Mouse (Mus musculus): ENCODE measurements around the gene Gm3435. TPM values are rescaled to one million over a fixed set of nuclear protein-coding genes. Genes with fewer than 3 reads are reported as not detected.
A peak's percentile ranks its signal among the peaks of the same experiment; 100 is the strongest.

The Gm3435 gene
- polyA plus RNA-seq, 1 experiment, result 5.4 TPM

GRCm38 (mm10) chr17:15065391-15066024 is 55.5 kb downstream of the Gm3435 start:
- H3K27ac ChIP-seq (ENCODE audit: control insufficient read depth, insufficient read depth, low read depth, low read length), result no peak overlapping the region
- peaks cover 3% of the 10 kb centered on the region for H3K36me3 ChIP-seq (ENCODE audit: control insufficient read depth, insufficient read depth, low read length)
- H3K27me3 ChIP-seq (ENCODE audit: control insufficient read depth, insufficient read depth, low read length), result no peaks in the 10 kb centered on the region
- H3K4me1 ChIP-seq (ENCODE audit: control insufficient read depth, insufficient read depth, low read length), result 0 out of 2 replicates have a peak, but pooled peaks cover 2% of the 10 kb centered on the region
- TF ChIP-seq CTCF (IDR thresholded peaks at IDR 0.05; ENCODE audit: control insufficient read depth, insufficient read depth, insufficient replicate concordance, low read depth, low read length) (no peak), POLR2A (IDR thresholded peaks at IDR 0.05; ENCODE audit: control insufficient read depth, low read depth, low read length) (no peak)
- no peak overlapping the region; the same call in 1 of the 2 replicates for H3K4me3 ChIP-seq (ENCODE audit: control insufficient read depth, low read depth, low read length)

GRCm38 (mm10) chr17:15066066-15066465 is 56.1 kb downstream of the Gm3435 start:
- H3K4me1 ChIP-seq (ENCODE audit: control insufficient read depth, insufficient read depth, low read length), result 0 out of 2 replicates have a peak, but pooled peaks cover 2% of the 10 kb centered on the region
- no peaks in the 10 kb centered on the region for H3K27me3 ChIP-seq (ENCODE audit: control insufficient read depth, insufficient read depth, low read length)
- TF ChIP-seq CTCF (IDR thresholded peaks at IDR 0.05; ENCODE audit: control insufficient read depth, insufficient read depth, insufficient replicate concordance, low read depth, low read length) (no peak), POLR2A (IDR thresholded peaks at IDR 0.05; ENCODE audit: control insufficient read depth, low read depth, low read length) (no peak)
- H3K27ac ChIP-seq (ENCODE audit: control insufficient read depth, insufficient read depth, low read depth, low read length), result no peak overlapping the region
- H3K4me3 ChIP-seq (ENCODE audit: control insufficient read depth, low read depth, low read length), result no peak overlapping the region
- H3K36me3 ChIP-seq (ENCODE audit: control insufficient read depth, insufficient read depth, low read length), result peaks cover 3% of the 10 kb centered on the region

- H3K27me3 ChIP-seq (ENCODE audit: control insufficient read depth, insufficient read depth, low read length), result no peaks in the 10 kb centered on the region
- H3K36me3 ChIP-seq (ENCODE audit: control insufficient read depth, insufficient read depth, low read length), result peaks cover 2% of the 10 kb centered on the region
- no peak overlapping the region for H3K4me3 ChIP-seq (ENCODE audit: control insufficient read depth, low read depth, low read length)
- TF ChIP-seq CTCF (IDR thresholded peaks at IDR 0.05; ENCODE audit: control insufficient read depth, insufficient read depth, insufficient replicate concordance, low read depth, low read length) (no peak), POLR2A (IDR thresholded peaks at IDR 0.05; ENCODE audit: control insufficient read depth, low read depth, low read length) (no peak)
- H3K4me1 ChIP-seq (ENCODE audit: control insufficient read depth, insufficient read depth, low read length), result 0 out of 2 replicates have a peak, but pooled peaks cover 2% of the 10 kb centered on the region
- no peak overlapping the region for H3K27ac ChIP-seq (ENCODE audit: control insufficient read depth, insufficient read depth, low read depth, low read length)
Measured at GRCm38 (mm10) chr17:15066911-15067310, 56.9 kb downstream of the Gm3435 start.

GRCm38 (mm10) chr17:15068040-15068792 is 58.2 kb downstream of the Gm3435 start:
- peak overlapping the region; percentile 19; the same call in 1 of the 2 replicates for H3K4me3 ChIP-seq (ENCODE audit: control insufficient read depth, low read depth, low read length)
- peaks cover 2% of the 10 kb centered on the region; the same call in 1 of the 2 replicates for H3K36me3 ChIP-seq (ENCODE audit: control insufficient read depth, insufficient read depth, low read length)
- TF ChIP-seq POLR2A (IDR thresholded peaks at IDR 0.05; ENCODE audit: control insufficient read depth, low read depth, low read length), result no peak; the same call in 1 of the 2 replicates
- no peak for TF ChIP-seq CTCF (IDR thresholded peaks at IDR 0.05; ENCODE audit: control insufficient read depth, insufficient read depth, insufficient replicate concordance, low read depth, low read length)
- no peaks in the 10 kb centered on the region for H3K27me3 ChIP-seq (ENCODE audit: control insufficient read depth, insufficient read depth, low read length)
- peak overlapping the region; percentile 47 for H3K27ac ChIP-seq (ENCODE audit: control insufficient read depth, insufficient read depth, low read depth, low read length)
- 0 out of 2 replicates have a peak, but pooled peaks cover 2% of the 10 kb centered on the region for H3K4me1 ChIP-seq (ENCODE audit: control insufficient read depth, insufficient read depth, low read length)

- H3K4me3 ChIP-seq (ENCODE audit: control insufficient read depth, low read depth, low read length), result no peak overlapping the region; the same call in 1 of the 2 replicates
Measured at GRCm38 (mm10) chr17:15069124-15069523, 59.1 kb downstream of the Gm3435 start.

More at GRCm38 (mm10) chr17:15069124-15069523, 59.1 kb downstream of the Gm3435 start:
- peaks cover 2% of the 10 kb centered on the region; the same call in 1 of the 2 replicates for H3K36me3 ChIP-seq (ENCODE audit: control insufficient read depth, insufficient read depth, low read length)
- TF ChIP-seq CTCF (IDR thresholded peaks at IDR 0.05; ENCODE audit: control insufficient read depth, insufficient read depth, insufficient replicate concordance, low read depth, low read length) (no peak), POLR2A (IDR thresholded peaks at IDR 0.05; ENCODE audit: control insufficient read depth, low read depth, low read length) (no peak)
- H3K27ac ChIP-seq (ENCODE audit: control insufficient read depth, insufficient read depth, low read depth, low read length), result no peak overlapping the region
- H3K27me3 ChIP-seq (ENCODE audit: control insufficient read depth, insufficient read depth, low read length), result no peaks in the 10 kb centered on the region
- H3K4me1 ChIP-seq (ENCODE audit: control insufficient read depth, insufficient read depth, low read length), result 0 out of 2 replicates have a peak, but pooled peaks cover 2% of the 10 kb centered on the region

Other genes starting within 250 kb of the Gm3435 start
- 51.5 and 60.1 TPM in 2 replicates for gene Wdr27, start 67.0 kb upstream of the Gm3435 start, polyA plus RNA-seq (2012; rRNA removed)
- 10.5 and 13.8 TPM in 2 replicates for gene 1600012H06Rik, start 67.0 kb upstream of the Gm3435 start, polyA plus RNA-seq (2012; rRNA removed)
- gene Phf10, start 48.9 kb upstream of the Gm3435 start, polyA plus RNA-seq (2012; rRNA removed), result 81.8 and 101 TPM in 2 replicates
- 11.3 and 12.6 TPM in 2 replicates for gene 9030025P20Rik, start 31.7 kb upstream of the Gm3435 start, polyA plus RNA-seq (2012; rRNA removed)
- 680 and 803 TPM in 2 replicates for gene Gm3417, start 31.4 kb upstream of the Gm3435 start, polyA plus RNA-seq (2012; rRNA removed)
- 51.0 and 54.6 TPM in 2 replicates for gene Ermard, start 31.0 kb downstream of the Gm3435 start, polyA plus RNA-seq (2012; rRNA removed)
- 525 and 777 TPM in 2 replicates for gene Tcte3, start 31.3 kb downstream of the Gm3435 start, polyA plus RNA-seq (2012; rRNA removed)
- gene Gm3448, start 31.4 kb downstream of the Gm3435 start, polyA plus RNA-seq (2012; rRNA removed), result 324 and 366 TPM in 2 replicates